Mouse (Mus musculus) heart, embryonic 11.5 days (tissue): ENCODE measurements around the gene Mettl9. TPM values are rescaled to one million over a fixed set of nuclear protein-coding genes. Genes with fewer than 3 reads are reported as not detected.

Experiments
- ATAC-seq: fragments of 200-750 bp; cut with Nextera tagmentation; replicated peaks from 2 replicates; pipeline ENCODE4 v1.8.0; 2017; ENCODE audit warnings: moderate library complexity; ENCODE audit not compliant: insufficient number of reproducible peaks, low FRiP score, low TSS enrichment
- H3K27ac ChIP-seq: fragments of 300-500 bp; sonication (generic); 2 replicates; pipeline ENCODE4 v1.5.1; 2014; ENCODE audit warnings: mild to moderate bottlenecking, low read depth, low read length
- H3K27me3 ChIP-seq: fragments of 300-500 bp; sonication (generic); 2 replicates; pipeline ENCODE4 v1.6.1; 2014; ENCODE audit warnings: mild to moderate bottlenecking, low read length, mixed read lengths; ENCODE audit not compliant: control insufficient read depth, insufficient read depth
- H3K36me3 ChIP-seq: fragments of 300-500 bp; sonication (generic); 2 replicates; pipeline ENCODE4 v1.6.1; 2014; ENCODE audit warnings: mild to moderate bottlenecking, low read length, moderate library complexity, mixed read lengths; ENCODE audit not compliant: control insufficient read depth, insufficient read depth
- H3K4me1 ChIP-seq: fragments of 300-500 bp; sonication (generic); 2 replicates; pipeline ENCODE4 v1.6.1; 2014; ENCODE audit warnings: low read length; ENCODE audit not compliant: control insufficient read depth, insufficient read depth
- H3K4me2 ChIP-seq: fragments of 300-500 bp; sonication (generic); 2 replicates; pipeline ENCODE4 v1.6.1; 2014; ENCODE audit warnings: mild to moderate bottlenecking, moderate library complexity
- H3K4me3 ChIP-seq: fragments of 300-500 bp; sonication (generic); 2 replicates; pipeline ENCODE4 v1.5.1; 2014; ENCODE audit warnings: low read depth, low read length
- H3K9ac ChIP-seq: fragments of 300-500 bp; sonication (generic); 2 replicates; pipeline ENCODE4 v1.6.1; 2014; ENCODE audit warnings: mild to moderate bottlenecking, low read depth, low read length, moderate library complexity
- H3K9me3 ChIP-seq: fragments of 300-500 bp; sonication (generic); replicated peaks from 2 replicates; pipeline ENCODE4 v1.6.1; 2016; ENCODE audit warnings: low read length; ENCODE audit not compliant: control insufficient read depth
- WGBS: fragments of 180-500 bp; shearing (Covaris S2); extraction: QIAGEN DNeasy Blood & Tissue Kit; methylation state at CpG from one replicate; pipeline ENCODE4 v1.1.7; 2014; ENCODE audit not compliant: insufficient replicate concordance; 5-methylcytosine and 5-hydroxymethylcytosine counted together
- polyA plus RNA-seq: library from polyadenylated mRNA; unstranded; fragments of >200 nt; fragmentation: Nextera tagmentation; extraction: Ambion mirVana; gene quantifications from 2 replicates; pipeline ENCODE4 v1.2.1, GENCODE M21; 2014

Mettl9 gene
- polyA plus RNA-seq, 1 experiment from 2014 or later, result 124 TPM

- no peak for ATAC-seq
- H3K27me3 ChIP-seq, result no peaks in the 10 kb centered on the region
- no peaks in the 10 kb centered on the region for H3K4me1 ChIP-seq
- H3K9me3 ChIP-seq, result no peaks in the 10 kb centered on the region
- WGBS, result 91% methylated on average over 4 of the region's 4 CpGs
- no peak overlapping the region for H3K27ac ChIP-seq
- no peak overlapping the region for H3K9ac ChIP-seq
- H3K4me2 ChIP-seq, result no peak overlapping the region
- H3K36me3 ChIP-seq, result peaks cover 5% of the 10 kb centered on the region; the same call in 1 of the 2 replicates
- no peak overlapping the region for H3K4me3 ChIP-seq
These were observed 18.8 kb downstream of the Mettl9 start for GRCm38 (mm10) chr7:121053071-121053470.

DNA sequence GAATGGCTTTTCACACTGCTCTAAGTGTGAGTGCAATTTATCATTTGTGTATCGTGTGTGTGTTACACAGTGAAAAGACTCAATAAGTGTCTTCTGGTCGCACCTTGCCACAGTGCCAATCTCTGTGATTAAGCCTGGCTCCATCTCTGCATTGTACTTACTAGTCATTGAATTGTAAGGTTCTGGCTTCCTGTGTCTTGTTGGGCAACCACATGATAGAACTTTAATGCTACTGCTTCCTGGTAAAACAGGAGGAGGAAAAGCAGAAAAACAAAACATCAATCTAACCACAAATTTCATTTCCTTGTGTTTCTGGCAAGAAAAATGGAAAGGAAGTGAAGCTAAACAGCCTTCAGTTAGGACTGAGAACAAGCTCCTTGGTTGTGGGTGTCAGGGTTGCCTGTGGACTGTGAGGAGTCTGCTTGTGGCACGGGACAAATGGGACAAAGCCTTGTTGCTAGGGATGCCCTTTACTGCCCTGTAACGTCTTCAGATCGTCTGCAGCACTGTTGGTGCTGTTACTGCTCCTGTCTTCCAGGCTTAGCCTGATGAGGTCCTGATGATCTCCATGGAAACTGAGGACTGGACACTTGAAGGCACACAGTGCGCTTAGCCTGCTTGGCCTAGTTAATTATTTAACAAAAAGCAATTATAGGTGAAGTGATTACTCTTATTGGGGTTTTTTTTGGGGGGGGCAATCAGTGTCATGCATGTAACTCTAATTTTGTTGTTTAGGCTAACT lies 25.4 kb downstream of the Mettl9 start:
- H3K27ac ChIP-seq, result no peak overlapping the region
- no peak overlapping the region for H3K9ac ChIP-seq
- H3K4me2 ChIP-seq, result no peak overlapping the region
- no peak for ATAC-seq
- no peaks in the 10 kb centered on the region for H3K4me1 ChIP-seq
- H3K9me3 ChIP-seq, result no peaks in the 10 kb centered on the region
- no peaks in the 10 kb centered on the region for H3K27me3 ChIP-seq
- H3K4me3 ChIP-seq, result no peak overlapping the region
- 0 out of 2 replicates have a peak, but pooled peaks cover 2% of the 10 kb centered on the region for H3K36me3 ChIP-seq
- whole genome bisulfite sequencing, result 73% methylated on average over 6 of the region's 6 CpGs

- Histone ChIP-seq H3K4me3 (no peak overlapping the region), H3K36me3 (peaks cover 2% of the 10 kb centered on the region; the same call in 1 of the 2 replicates), H3K9me3 (no peaks in the 10 kb centered on the region), H3K9ac (no peak overlapping the region), H3K4me2 (no peak overlapping the region), H3K4me1 (no peaks in the 10 kb centered on the region), H3K27ac (no peak overlapping the region), H3K27me3 (no peaks in the 10 kb centered on the region)
- WGBS, result 53% methylated on average over 4 of the region's 4 CpGs
- no peak for ATAC-seq
These were observed 30.1 kb downstream of the Mettl9 start for GRCm38 (mm10) chr7:121064309-121064708.

DNA sequence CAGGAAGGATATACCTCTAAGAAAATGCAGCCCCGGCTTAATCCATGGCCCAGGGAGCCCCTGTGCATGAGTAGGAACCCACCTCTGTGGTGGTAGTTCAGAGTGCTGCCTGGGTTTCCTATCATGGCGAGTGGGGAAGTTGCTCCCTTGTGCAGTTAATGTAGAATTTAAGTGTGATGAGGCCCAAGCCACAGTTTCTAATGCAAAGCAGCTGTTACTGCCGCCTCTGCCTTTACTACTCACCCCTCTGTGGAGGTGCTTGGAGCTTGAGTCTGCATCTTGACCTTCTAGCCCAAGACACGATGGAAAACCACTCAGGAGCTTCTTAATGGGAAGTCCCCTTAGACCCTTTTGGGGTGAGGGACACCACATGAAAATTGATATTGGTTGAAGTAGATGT lies 37.0 kb downstream of the Mettl9 start:
- ATAC-seq, result no peak
- Histone ChIP-seq H3K4me3 (no peak overlapping the region), H3K36me3 (peaks cover 3% of the 10 kb centered on the region; the same call in 1 of the 2 replicates), H3K9me3 (no peaks in the 10 kb centered on the region), H3K27ac (no peak overlapping the region), H3K27me3 (no peaks in the 10 kb centered on the region), H3K9ac (no peak overlapping the region), H3K4me1 (peaks cover 15% of the 10 kb centered on the region), H3K4me2 (no peak overlapping the region)
- 80% methylated on average over 4 of the region's 4 CpGs for WGBS

DNA sequence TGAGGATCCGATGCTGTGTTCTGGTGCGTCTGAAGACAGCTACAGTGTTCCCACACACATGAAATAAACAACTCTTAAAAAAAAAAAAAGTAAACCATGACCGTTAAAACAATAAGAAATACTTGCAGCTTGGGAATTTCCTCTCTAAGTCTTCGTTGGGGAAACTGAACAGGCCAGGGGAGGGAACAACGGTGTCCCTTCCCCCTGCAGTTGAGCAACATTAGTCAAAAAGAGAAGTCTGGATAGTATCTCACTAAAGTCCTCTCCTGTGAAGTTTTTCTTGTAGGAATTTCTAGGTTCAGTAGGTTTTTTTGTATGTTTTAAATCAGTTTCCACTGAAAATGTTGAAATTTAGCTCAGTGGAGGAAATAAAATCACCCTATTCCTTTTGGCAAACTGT lies 38.3 kb downstream of the Mettl9 start:
- Histone ChIP-seq H3K4me3 (no peak overlapping the region), H3K27me3 (no peaks in the 10 kb centered on the region), H3K36me3 (peaks cover 10% of the 10 kb centered on the region), H3K9me3 (no peaks in the 10 kb centered on the region), H3K27ac (no peak overlapping the region), H3K4me2 (no peak overlapping the region), H3K9ac (no peak overlapping the region), H3K4me1 (peaks cover 15% of the 10 kb centered on the region)
- ATAC-seq, result no peak
- 84% methylated on average over 5 of the region's 5 CpGs for WGBS

GRCm38 (mm10) chr7:121074281-121074680 lies 40.0 kb downstream of the Mettl9 start, which contains the start of gene Igsf6:
Gene Igsf6, minus strand, starts transcription at chr7:121074572.
- Histone ChIP-seq H3K9ac (0 out of 2 replicates have a peak within 1 kb of the TSS, but pooled peaks have one; percentile 39), H3K36me3 (peaks cover 12% of the 10 kb centered on the region), H3K4me2 (no peak within 1 kb of the TSS), H3K27ac (peak within 1 kb of the TSS; percentile 64), H3K4me3 (no peak within 1 kb of the TSS), H3K9me3 (no peaks in the 10 kb centered on the region), H3K4me1 (peaks cover 15% of the 10 kb centered on the region), H3K27me3 (no peaks in the 10 kb centered on the region)
- 50% methylated on average over 11 of the region's 11 CpGs for WGBS
- ATAC-seq, result no peak

DNA sequence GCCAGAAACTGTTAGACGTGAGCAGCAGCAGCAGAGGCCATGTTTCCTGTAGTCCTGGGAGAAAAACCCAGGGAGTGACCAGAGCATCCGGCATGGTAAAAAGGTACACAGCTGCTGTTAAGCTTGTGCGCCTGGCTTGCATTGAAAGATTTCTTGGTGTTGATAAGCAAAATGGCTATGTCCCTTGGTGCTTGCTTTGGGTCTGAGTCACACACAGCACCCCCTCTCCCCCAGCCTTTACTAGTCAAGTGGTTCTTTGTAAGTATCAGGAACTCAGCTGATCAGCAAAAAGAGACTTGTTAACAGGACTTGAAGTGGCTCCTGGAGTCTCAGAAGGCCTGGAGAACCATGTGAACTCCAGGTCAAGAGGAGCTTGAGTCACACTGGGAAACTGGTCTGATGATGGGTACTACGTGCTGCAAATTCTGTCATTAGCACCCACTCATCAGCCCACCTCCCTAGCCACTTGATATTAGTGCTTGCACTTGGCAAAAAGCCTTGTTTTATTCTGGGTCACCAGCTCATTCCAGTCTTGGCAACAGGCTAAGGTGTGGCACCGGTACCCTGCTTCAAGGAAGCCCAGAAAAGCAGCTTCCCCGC lies 40.7 kb downstream of the Mettl9 start:
- Histone ChIP-seq H3K9ac (no peak overlapping the region), H3K4me2 (no peak overlapping the region), H3K4me3 (no peak overlapping the region), H3K4me1 (peaks cover 15% of the 10 kb centered on the region), H3K27me3 (no peaks in the 10 kb centered on the region), H3K27ac (peak overlapping the region; percentile 64), H3K36me3 (peaks cover 12% of the 10 kb centered on the region), H3K9me3 (no peaks in the 10 kb centered on the region)
- ATAC-seq, result no peak
- 58% methylated on average over 6 of the region's 6 CpGs for whole genome bisulfite sequencing

- Histone ChIP-seq H3K36me3 (peaks cover 12% of the 10 kb centered on the region), H3K27me3 (no peaks in the 10 kb centered on the region), H3K4me1 (peaks cover 15% of the 10 kb centered on the region), H3K4me3 (no peak overlapping the region), H3K27ac (peak overlapping the region; percentile 64; the same call in 1 of the 2 replicates), H3K9me3 (no peaks in the 10 kb centered on the region), H3K4me2 (no peak overlapping the region), H3K9ac (no peak overlapping the region)
- ATAC-seq, result no peak
- WGBS, result 80% methylated on average over 5 of the region's 5 CpGs
These were observed 41.2 kb downstream of the Mettl9 start for GRCm38 (mm10) chr7:121075416-121075815.
